Mouse (Mus musculus) liver, embryonic 16.5 days (tissue): ENCODE results near the gene Fsip1. TPM values are rescaled to one million over a fixed set of nuclear protein-coding genes. Genes with fewer than 3 reads are reported as not detected.

Source experiments
- ATAC-seq: fragments of 200-750 bp; cut with Nextera tagmentation; 2 replicates; pipeline ENCODE4 v1.8.0; 2017; ENCODE audit warnings: low read depth, mild to moderate bottlenecking, moderate number of reproducible peaks, moderate library complexity
- H3K27ac ChIP-seq: fragments of 300-500 bp; sonication (generic); 2 replicates; pipeline ENCODE4 v1.5.1; 2014; ENCODE audit warnings: mild to moderate bottlenecking, low read length
- H3K27me3 ChIP-seq: fragments of 300-500 bp; sonication (generic); 2 replicates; pipeline ENCODE4 v1.6.1; 2014; ENCODE audit warnings: low read depth, low read length, mixed read lengths; ENCODE audit not compliant: control insufficient read depth, insufficient read depth
- H3K36me3 ChIP-seq: fragments of 300-500 bp; sonication (generic); 2 replicates; pipeline ENCODE4 v1.6.1; 2014; ENCODE audit warnings: mild to moderate bottlenecking; ENCODE audit not compliant: control insufficient read depth, insufficient read depth
- H3K4me1 ChIP-seq: fragments of 300-500 bp; sonication (generic); 2 replicates; pipeline ENCODE4 v1.6.1; 2014; ENCODE audit warnings: low read depth, low read length, mixed read lengths; ENCODE audit not compliant: control insufficient read depth
- H3K4me2 ChIP-seq: fragments of 300-500 bp; sonication (generic); 2 replicates; pipeline ENCODE4 v1.6.1; 2014; ENCODE audit warnings: low read depth, low read length, mixed read lengths
- H3K4me3 ChIP-seq: fragments of 300-500 bp; sonication (generic); 2 replicates; pipeline ENCODE4 v1.5.1; 2014; ENCODE audit warnings: low read depth, mild to moderate bottlenecking, low read length
- H3K9ac ChIP-seq: fragments of 300-500 bp; sonication (generic); 2 replicates; pipeline ENCODE4 v1.6.1; 2014; ENCODE audit warnings: low read depth, low read length
- H3K9me3 ChIP-seq: fragments of 300-500 bp; sonication (generic); replicated peaks from 2 replicates; pipeline ENCODE4 v1.6.1; 2016; ENCODE audit warnings: low read length; ENCODE audit not compliant: control insufficient read depth
- WGBS: fragments of 180-500 bp; shearing (Covaris S2); extraction: QIAGEN DNeasy Blood & Tissue Kit; methylation state at CpG from one replicate; pipeline ENCODE4 v1.1.7; 2014; ENCODE audit not compliant: insufficient replicate concordance; 5-methylcytosine and 5-hydroxymethylcytosine counted together
- polyA plus RNA-seq: library from polyadenylated mRNA; unstranded; fragments of >200 nt; fragmentation: Nextera tagmentation; extraction: Ambion mirVana; gene quantifications from 2 replicates; pipeline ENCODE4 v1.2.1, GENCODE M21; 2015

Fsip1 gene
- polyA plus RNA-seq, 1 experiment from 2014 or later: 0.08 TPM

DNA sequence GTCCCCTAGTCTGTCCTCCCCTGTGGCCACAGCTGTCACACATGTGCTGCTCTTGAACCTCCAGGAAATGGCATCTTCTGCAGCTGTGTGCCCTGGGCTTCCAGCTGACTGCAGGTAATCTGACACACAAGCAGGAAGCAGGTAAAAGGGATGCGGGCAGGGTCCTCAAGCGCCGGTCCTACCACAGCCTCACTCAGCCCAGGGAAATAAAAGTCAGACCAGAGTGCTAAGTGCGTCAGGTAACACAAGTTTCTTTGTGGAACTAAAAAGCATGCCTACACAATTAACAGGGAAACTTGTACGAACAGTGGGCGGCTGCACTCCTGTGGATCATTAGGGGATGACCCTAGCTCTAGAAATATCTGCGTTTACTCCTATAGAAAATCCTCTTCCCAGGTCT, 20.6 kb downstream of the Fsip1 start:
- H3K4me3 ChIP-seq: no peak overlapping the region
- no peak overlapping the region for H3K9ac ChIP-seq
- WGBS: 65% methylated on average over 7 of the region's 7 CpGs
- H3K9me3 ChIP-seq: no peaks in the 10 kb centered on the region
- no peaks in the 10 kb centered on the region for H3K4me1 ChIP-seq
- H3K4me2 ChIP-seq: no peak overlapping the region
- H3K36me3 ChIP-seq: no peaks in the 10 kb centered on the region
- no peaks in the 10 kb centered on the region for H3K27me3 ChIP-seq
- H3K27ac ChIP-seq: no peak overlapping the region
- no peak for ATAC-seq

DNA sequence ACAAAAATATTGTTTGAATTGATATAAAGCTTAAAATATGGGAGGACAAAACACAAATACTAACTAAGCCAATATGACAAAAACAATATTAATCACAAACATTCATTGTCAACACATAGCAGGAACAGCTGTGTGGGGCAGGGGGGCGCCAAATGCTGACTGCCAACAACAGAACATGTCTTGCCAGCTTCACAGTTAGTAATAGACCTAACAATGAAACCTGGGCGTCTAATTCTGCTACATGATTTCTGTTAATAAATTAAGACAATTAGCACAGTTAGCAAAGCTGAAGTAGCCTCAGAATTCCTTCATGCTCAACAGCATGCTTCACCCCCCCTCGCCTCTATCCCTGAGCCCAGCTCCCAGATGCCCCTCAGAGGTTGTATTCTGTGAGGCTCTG, 21.2 kb downstream of the Fsip1 start:
- no peak overlapping the region for H3K4me2 ChIP-seq
- H3K27ac ChIP-seq: no peak overlapping the region
- H3K4me1 ChIP-seq: no peaks in the 10 kb centered on the region
- H3K36me3 ChIP-seq: no peaks in the 10 kb centered on the region
- no peak overlapping the region for H3K9ac ChIP-seq
- H3K27me3 ChIP-seq: no peaks in the 10 kb centered on the region
- H3K4me3 ChIP-seq: no peak overlapping the region
- no peaks in the 10 kb centered on the region for H3K9me3 ChIP-seq
- no peak for ATAC-seq
- WGBS: 56% methylated on average over 3 of the region's 3 CpGs

DNA sequence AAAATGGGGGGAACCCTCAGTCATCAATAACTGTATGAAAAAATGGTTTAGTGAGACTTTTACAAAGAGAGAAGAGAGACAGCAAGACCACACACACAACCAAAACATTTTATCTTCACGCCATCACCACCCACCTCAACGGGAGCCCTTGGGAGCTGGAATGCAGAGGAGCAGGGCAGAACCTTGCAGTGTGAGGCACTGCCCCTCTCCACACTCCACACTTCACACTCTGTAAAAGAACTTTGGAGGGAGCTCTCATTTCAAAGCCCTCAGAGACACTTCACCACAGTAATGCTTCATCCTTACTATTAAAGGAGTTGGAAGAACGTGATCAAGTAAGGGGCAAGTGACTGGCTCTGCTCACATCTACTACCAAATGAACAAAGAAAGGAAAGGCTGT, 26.2 kb downstream of the Fsip1 start:
- no peak overlapping the region for H3K4me2 ChIP-seq
- no peak overlapping the region for H3K4me3 ChIP-seq
- no peaks in the 10 kb centered on the region for H3K36me3 ChIP-seq
- H3K4me1 ChIP-seq: no peaks in the 10 kb centered on the region
- H3K27ac ChIP-seq: no peak overlapping the region
- H3K9me3 ChIP-seq: no peaks in the 10 kb centered on the region
- WGBS: 46% methylated on average over 3 of the region's 3 CpGs
- H3K27me3 ChIP-seq: no peaks in the 10 kb centered on the region
- no peak overlapping the region for H3K9ac ChIP-seq
- no peak for ATAC-seq

DNA sequence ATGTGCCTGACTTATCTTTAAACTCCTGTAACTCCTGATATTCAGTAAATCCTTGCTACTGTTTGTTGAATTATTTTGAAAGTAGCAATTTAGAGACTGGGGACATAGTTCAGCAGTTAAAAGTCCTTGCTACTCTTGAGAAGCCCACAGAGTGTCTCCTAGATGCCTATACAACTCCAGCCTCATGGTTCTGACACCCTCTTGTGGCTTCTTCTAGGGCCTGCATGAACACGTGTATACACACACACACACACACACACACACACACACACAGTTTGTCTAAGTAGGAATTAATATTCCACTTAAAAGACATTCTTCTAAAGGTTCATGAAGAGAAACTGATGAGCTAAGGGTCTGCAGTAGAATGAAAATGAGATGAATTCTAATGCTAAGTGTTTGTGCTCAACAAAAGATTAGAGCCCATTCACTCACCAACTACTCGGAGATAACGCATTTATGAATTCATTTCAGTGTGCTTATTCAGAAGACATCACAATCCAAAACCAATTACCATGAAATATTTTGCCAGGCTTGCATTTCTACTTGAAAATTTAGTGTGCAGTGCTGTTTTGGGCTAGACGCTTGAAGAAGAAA, 28.2 kb downstream of the Fsip1 start:
- no peak overlapping the region for H3K9ac ChIP-seq
- no peaks in the 10 kb centered on the region for H3K4me1 ChIP-seq
- 71% methylated on average over 4 of the region's 4 CpGs for WGBS
- ATAC-seq: no peak
- no peak overlapping the region for H3K27ac ChIP-seq
- H3K27me3 ChIP-seq: no peaks in the 10 kb centered on the region
- no peaks in the 10 kb centered on the region for H3K9me3 ChIP-seq
- no peaks in the 10 kb centered on the region for H3K36me3 ChIP-seq
- H3K4me2 ChIP-seq: no peak overlapping the region
- H3K4me3 ChIP-seq: no peak overlapping the region

DNA sequence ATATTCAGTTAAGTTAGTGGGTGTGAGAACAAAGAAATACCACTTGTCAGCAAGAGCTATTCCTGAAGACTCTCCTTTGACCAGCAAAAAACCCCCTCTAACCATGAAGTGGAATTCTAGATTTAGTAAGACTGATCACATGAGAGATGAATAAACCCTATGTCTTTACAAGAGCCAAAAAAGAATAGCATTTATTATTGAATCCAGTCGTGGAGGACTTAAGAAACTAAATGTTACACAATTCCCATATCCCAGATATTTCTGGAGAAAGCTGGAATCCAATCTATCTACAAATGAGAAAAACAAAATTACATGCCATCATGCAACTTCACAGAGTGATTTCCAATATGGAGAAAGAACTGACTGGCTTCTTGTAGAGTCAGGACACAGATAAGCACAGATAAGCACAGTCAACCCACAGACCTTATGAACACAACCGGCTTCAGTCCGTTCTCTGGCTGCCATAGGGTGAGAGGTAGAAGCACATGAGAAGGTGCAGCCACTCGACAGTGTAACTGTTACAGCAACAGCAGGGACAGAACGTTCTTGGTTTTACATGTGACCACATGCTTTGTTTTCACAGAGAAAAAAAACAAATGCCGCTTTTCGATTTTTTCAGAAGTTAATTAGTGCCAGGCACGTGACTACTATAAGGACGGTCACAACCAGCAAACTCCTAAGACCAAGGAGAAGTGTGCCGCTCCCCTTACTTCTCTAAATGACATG, 31.3 kb downstream of the Fsip1 start:
- Histone ChIP-seq H3K9me3 (no peaks in the 10 kb centered on the region), H3K4me3 (no peak overlapping the region), H3K4me1 (no peaks in the 10 kb centered on the region), H3K36me3 (no peaks in the 10 kb centered on the region), H3K27me3 (no peaks in the 10 kb centered on the region), H3K9ac (no peak overlapping the region), H3K27ac (no peak overlapping the region), H3K4me2 (no peak overlapping the region)
- 57% methylated on average over 10 of the region's 10 CpGs for WGBS
- ATAC-seq: no peak

DNA sequence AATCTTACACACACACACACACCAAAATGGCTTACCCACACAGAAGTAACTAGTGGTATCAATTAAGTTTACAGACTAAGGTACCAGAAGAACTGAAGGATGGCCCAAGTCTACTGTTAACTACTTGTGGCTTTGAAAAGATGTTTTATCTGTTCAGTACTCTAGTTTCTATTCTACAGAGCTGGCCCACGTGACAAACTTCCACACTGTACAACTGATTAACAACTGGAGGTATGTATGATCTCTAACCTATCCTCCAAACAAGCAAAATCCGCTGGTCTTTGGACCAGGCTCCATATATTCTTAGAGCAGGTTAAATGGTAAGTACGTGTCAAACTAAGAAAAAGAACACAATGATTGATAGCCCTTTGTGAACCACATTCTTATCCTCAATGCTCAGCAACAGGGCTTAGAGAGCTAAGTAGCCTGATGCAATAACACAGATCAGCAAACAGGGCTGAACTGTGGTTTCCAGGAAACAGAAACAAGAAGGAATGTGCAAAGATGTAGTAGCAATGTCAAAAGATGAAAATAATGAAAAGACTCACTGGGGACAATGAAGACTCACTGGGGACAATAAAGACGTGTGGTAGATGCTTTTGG, 38.7 kb downstream of the Fsip1 start:
- Histone ChIP-seq H3K9ac (no peak overlapping the region), H3K36me3 (no peaks in the 10 kb centered on the region), H3K4me3 (no peak overlapping the region), H3K27ac (no peak overlapping the region), H3K27me3 (no peaks in the 10 kb centered on the region), H3K4me2 (no peak overlapping the region), H3K9me3 (no peaks in the 10 kb centered on the region), H3K4me1 (no peaks in the 10 kb centered on the region)
- 24% methylated on average over 4 of the region's 4 CpGs for WGBS
- ATAC-seq: no peak

DNA sequence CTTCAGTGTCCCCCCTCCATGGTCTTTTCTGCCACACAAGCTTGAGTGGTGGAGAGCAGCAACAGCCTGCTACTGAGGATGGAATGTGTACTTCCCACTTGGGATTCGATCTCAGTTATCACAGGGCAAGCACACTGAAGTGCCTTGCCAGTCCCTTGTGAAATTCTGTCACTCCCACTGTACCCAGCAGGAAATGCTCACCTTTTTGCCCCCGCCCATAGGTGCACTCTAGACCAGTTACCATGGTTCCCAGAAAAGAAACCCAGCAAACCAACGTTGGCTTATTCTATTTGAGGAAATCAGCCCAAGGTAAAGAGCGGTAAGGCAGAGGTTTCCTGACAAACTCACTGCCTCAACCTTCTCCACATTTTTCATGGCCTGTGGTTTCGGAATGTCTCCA, 47.1 kb downstream of the Fsip1 start:
- ATAC-seq: no peak
- no peak overlapping the region for H3K9ac ChIP-seq
- WGBS: 46% methylated on average over 5 of the region's 5 CpGs

DNA sequence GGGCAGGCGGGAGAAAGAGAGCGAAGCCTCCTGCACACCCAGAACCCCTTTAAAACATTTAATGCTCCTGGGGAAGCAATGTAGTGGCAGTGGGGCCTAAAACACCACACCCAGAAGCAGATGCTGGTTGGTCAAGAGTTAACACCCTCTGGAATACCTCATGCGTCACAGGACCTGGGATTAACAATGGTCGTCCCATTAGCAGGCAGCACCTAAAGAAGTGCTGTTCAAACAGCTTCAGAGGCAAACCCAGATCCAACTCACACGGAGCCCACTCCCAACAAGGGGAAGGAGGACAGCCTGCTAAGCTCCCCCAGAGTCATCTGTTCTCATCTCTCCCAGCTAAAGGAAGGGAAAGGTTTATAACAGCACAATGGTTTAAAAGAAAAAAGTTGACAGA, 48.1 kb downstream of the Fsip1 start:
- Histone ChIP-seq H3K9ac (no peak overlapping the region), H3K4me3 (no peak overlapping the region), H3K9me3 (no peaks in the 10 kb centered on the region), H3K27ac (no peak overlapping the region), H3K4me1 (no peaks in the 10 kb centered on the region), H3K36me3 (no peaks in the 10 kb centered on the region), H3K4me2 (no peak overlapping the region), H3K27me3 (no peaks in the 10 kb centered on the region)
- 56% methylated on average over 5 of the region's 5 CpGs for WGBS
- ATAC-seq: no peak

More for the DNA sequence above, 47.1 kb downstream of the Fsip1 start:
- no peak overlapping the region for H3K4me2 ChIP-seq
- no peaks in the 10 kb centered on the region for H3K4me1 ChIP-seq
- H3K9me3 ChIP-seq: no peaks in the 10 kb centered on the region
- no peaks in the 10 kb centered on the region for H3K27me3 ChIP-seq
- no peak overlapping the region for H3K4me3 ChIP-seq
- H3K27ac ChIP-seq: no peak overlapping the region
- no peaks in the 10 kb centered on the region for H3K36me3 ChIP-seq

DNA sequence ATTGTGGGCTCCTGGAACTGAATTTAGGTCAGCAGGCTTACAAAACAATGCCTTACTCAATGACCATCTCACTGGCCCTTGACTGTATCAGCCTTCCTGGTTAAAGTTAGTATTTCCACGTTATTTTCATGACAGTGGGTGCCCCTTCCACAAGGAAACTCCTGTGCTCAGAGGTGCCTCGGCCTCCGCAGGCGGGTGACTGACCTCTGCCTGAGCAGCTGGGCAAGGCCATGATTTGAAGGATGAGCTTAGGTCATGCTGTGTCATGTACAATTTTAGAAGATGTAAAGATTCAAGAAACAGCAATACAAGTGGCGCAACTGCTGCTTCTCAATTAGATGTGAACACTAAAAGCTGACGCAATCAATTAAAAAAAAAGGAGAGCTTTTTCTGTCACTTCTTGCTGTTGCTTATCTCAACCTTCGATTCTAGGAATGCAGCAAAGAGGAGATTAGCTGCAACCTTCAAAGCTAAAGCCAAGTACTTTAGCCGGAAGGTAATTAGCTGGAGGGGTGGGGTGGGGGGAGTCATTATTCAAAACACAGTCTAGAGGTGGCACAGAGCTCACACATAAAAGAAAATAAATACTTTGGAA, 50.7 kb downstream of the Fsip1 start:
- 47% methylated on average over 8 of the region's 8 CpGs for WGBS
- no peak for ATAC-seq
- Histone ChIP-seq H3K4me2 (no peak overlapping the region), H3K4me3 (no peak overlapping the region), H3K4me1 (no peaks in the 10 kb centered on the region), H3K9ac (no peak overlapping the region), H3K27me3 (no peaks in the 10 kb centered on the region), H3K27ac (no peak overlapping the region), H3K9me3 (no peaks in the 10 kb centered on the region), H3K36me3 (no peaks in the 10 kb centered on the region)
